Mouse (Mus musculus) kidney, adult 9 months (tissue): ENCODE measurements around the gene Fam229a.

ENCODE experiments used
- DNase-seq: peaks from one replicate; pipeline ENCODE4 v3.0.0; 2022

Fam229a gene

GRCm38 (mm10) chr4:129490972-129491880 lies at the start of gene Fam229a, which contains the start of gene Tssk3:
Fam229a (plus strand) TSS chr4:129491190.
Tssk3 (minus strand) TSS chr4:129491022.
- DNase-seq: peak; percentile 40

GRCm38 (mm10) chr4:129447360-129447759 lies 43.6 kb upstream of the Fam229a start:
- no peak for DNase-seq

- DNase-seq: no peak
Observed at GRCm38 (mm10) chr4:129447778-129448563, 43.0 kb upstream of the Fam229a start.

- no peak for DNase-seq
Observed at GRCm38 (mm10) chr4:129448713-129449112, 42.3 kb upstream of the Fam229a start.

GRCm38 (mm10) chr4:129450851-129451250 lies 40.1 kb upstream of the Fam229a start:
- no peak for DNase-seq

GRCm38 (mm10) chr4:129451471-129452169 lies 39.4 kb upstream of the Fam229a start:
- DNase-seq: no peak

- peak; percentile 90 for DNase-seq
Observed at GRCm38 (mm10) chr4:129455265-129455664, 35.7 kb upstream of the Fam229a start.

GRCm38 (mm10) chr4:129456126-129456525 lies 34.9 kb upstream of the Fam229a start:
- DNase-seq: peak; percentile 61

- DNase-seq: peak; percentile 60
Observed at GRCm38 (mm10) chr4:129457311-129457710, 33.7 kb upstream of the Fam229a start.

GRCm38 (mm10) chr4:129459726-129460125 lies 31.3 kb upstream of the Fam229a start:
- DNase-seq: peak; percentile 64

- peak; percentile 31 for DNase-seq
Observed at GRCm38 (mm10) chr4:129460827-129461182, 30.2 kb upstream of the Fam229a start.

- DNase-seq: peak; percentile 100
Observed at GRCm38 (mm10) chr4:129461183-129461960, 29.6 kb upstream of the Fam229a start, which contains the start of gene Bsdc1. Bsdc1 (plus strand) TSS chr4:129461581.

GRCm38 (mm10) chr4:129462118-129462517 lies 28.9 kb upstream of the Fam229a start:
- peak; percentile 50 for DNase-seq

- no peak for DNase-seq
Observed at GRCm38 (mm10) chr4:129463097-129464059, 27.6 kb upstream of the Fam229a start.

- DNase-seq: no peak
Observed at GRCm38 (mm10) chr4:129464286-129464815, 26.6 kb upstream of the Fam229a start.

GRCm38 (mm10) chr4:129476047-129476446 lies 14.9 kb upstream of the Fam229a start:
- DNase-seq: no peak

GRCm38 (mm10) chr4:129479863-129480262 lies 11.1 kb upstream of the Fam229a start:
- no peak for DNase-seq

- no peak for DNase-seq
Observed at GRCm38 (mm10) chr4:129481090-129481489, 9.9 kb upstream of the Fam229a start.

- DNase-seq: peak; percentile 43
Observed at GRCm38 (mm10) chr4:129494681-129495080, 3.7 kb downstream of the Fam229a start.
